Mouse (Mus musculus): ENCODE measurements around the gene Crisp2.

DNA sequence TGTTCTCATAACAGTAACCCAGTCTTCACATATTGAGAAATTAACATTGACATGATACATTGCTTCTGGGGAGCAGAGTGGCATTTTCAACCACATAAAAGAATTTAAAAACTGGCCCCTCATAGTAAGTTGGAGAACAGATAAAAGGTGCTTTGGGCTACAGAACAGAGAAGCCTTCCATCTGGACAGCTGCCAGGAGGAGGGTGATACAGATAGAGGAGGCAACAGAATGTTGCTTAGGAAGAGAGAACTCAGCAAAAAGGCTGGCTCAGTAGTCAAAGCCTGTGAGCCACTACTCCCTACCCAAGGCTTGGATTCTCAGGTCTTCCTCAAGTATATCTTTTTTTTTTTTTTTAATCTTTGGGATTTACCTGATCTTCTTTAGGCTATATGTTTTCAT, 48.3 kb upstream of the Crisp2 start:
- TF ChIP-seq CTCF (IDR thresholded peaks at IDR 0.05; ENCODE audit: low read depth) (no peak), EP300 (IDR thresholded peaks at IDR 0.05; ENCODE audit: low read depth) (no peak)
